Mouse (Mus musculus) MEL (cell line): Measurements from ENCODE around the gene Ugt1a10. TPM values are rescaled to one million over a fixed set of nuclear protein-coding genes. Genes with fewer than 3 reads are reported as not detected.
"Not testable (repeated sequence)": the region's sequence is repeated elsewhere in the genome, so short reads cannot be mapped to it uniquely, and the experiment has no call there.

Experiments used
- DNase-seq: peaks from one replicate; pipeline ENCODE4 v3.0.0; 2011; ENCODE audit warnings: low read depth, low spot score
- H3K27ac ChIP-seq: 2 replicates; pipeline ENCODE4 v1.5.1; 2012; ENCODE audit warnings: low read depth, mild to moderate bottlenecking, control low read depth, low read length, moderate library complexity; ENCODE audit not compliant: control insufficient read depth
- H3K27me3 ChIP-seq, 2 experiments: fragments of 150-350 bp in 1 of 2; sonication (generic) in 1 of 2; 2 replicates each; pipeline ENCODE4 v1.6.1; 2012; ENCODE audit warnings: low read length in 2 of 2, mild to moderate bottlenecking in 2 of 2, improper control_type of control experiment in 1 of 2, moderate library complexity in 1 of 2; ENCODE audit not compliant: insufficient read depth in 2 of 2, control insufficient read depth in 1 of 2
- H3K36me3 ChIP-seq, 2 experiments: 2 replicates each; pipeline ENCODE4 v1.6.1; 2012 to 2014; ENCODE audit warnings: low read length in 2 of 2, improper control_type of control experiment in 1 of 2, inconsistent platforms in 1 of 2, mild to moderate bottlenecking in 1 of 2; ENCODE audit not compliant: insufficient read depth in 2 of 2, control insufficient read depth in 1 of 2
- H3K4me1 ChIP-seq, 2 experiments: fragments of 150-350 bp in 1 of 2; sonication (generic) in 1 of 2; 2 replicates each; pipeline ENCODE4 v1.6.1; 2012; ENCODE audit warnings: low read length in 2 of 2, improper control_type of control experiment in 1 of 2, mild to moderate bottlenecking in 1 of 2; ENCODE audit not compliant: insufficient read depth in 2 of 2, control insufficient read depth in 1 of 2
- H3K4me3 ChIP-seq, 2 experiments: fragments of 150-350 bp in 1 of 2; sonication (generic) in 1 of 2; 2 replicates each; pipeline ENCODE4 v1.5.1; 2012; ENCODE audit warnings: low read depth in 2 of 2, low read length in 2 of 2, mild to moderate bottlenecking in 2 of 2, moderate library complexity in 2 of 2, control low read depth in 1 of 2, improper control_type of control experiment in 1 of 2; ENCODE audit not compliant: control insufficient read depth in 1 of 2, insufficient read depth in 1 of 2
- H3K79me2 ChIP-seq: 2 replicates; pipeline ENCODE4 v1.6.1; 2012; ENCODE audit warnings: mild to moderate bottlenecking, low read length, moderate library complexity; ENCODE audit not compliant: control insufficient read depth, poor library complexity, insufficient read depth
- H3K9ac ChIP-seq: 2 replicates; pipeline ENCODE4 v1.6.1; 2012; ENCODE audit warnings: low read depth, mild to moderate bottlenecking, control low read depth, low read length, moderate library complexity; ENCODE audit not compliant: control insufficient read depth, poor library complexity, severe bottlenecking
- H3K9me3 ChIP-seq: fragments of 150-350 bp; sonication (generic); replicated peaks from 2 replicates; pipeline ENCODE4 v1.6.1; 2012; ENCODE audit warnings: mild to moderate bottlenecking, low read length, improper control_type of control experiment, moderate library complexity; ENCODE audit not compliant: insufficient read depth
- E2F4 ChIP-seq: IDR thresholded peaks from 2 replicates; pipeline ENCODE4 v1.6.1; 2011; ENCODE audit warnings: low read depth, low read length, improper control_type of control experiment, borderline replicate concordance
- ELF1 ChIP-seq: IDR thresholded peaks from 2 replicates; pipeline ENCODE4 v1.6.1; 2014; ENCODE audit warnings: low read depth, mild to moderate bottlenecking, inconsistent platforms, low read length, improper control_type of control experiment, moderate library complexity
- ETS1 ChIP-seq: IDR thresholded peaks from 2 replicates; pipeline ENCODE4 v1.6.1; 2012; ENCODE audit warnings: low read depth, mild to moderate bottlenecking, inconsistent platforms, low read length, improper control_type of control experiment, moderate library complexity
- HCFC1 ChIP-seq: IDR thresholded peaks from 2 replicates; pipeline ENCODE4 v1.6.1; 2012; ENCODE audit warnings: low read depth, mild to moderate bottlenecking, inconsistent platforms, low read length, improper control_type of control experiment, moderate library complexity
- JUND ChIP-seq: IDR thresholded peaks from 2 replicates; pipeline ENCODE4 v1.6.1; 2011; ENCODE audit warnings: low read depth, mild to moderate bottlenecking, improper control_type of control experiment, low read length
- KAT2A ChIP-seq: conservative IDR thresholded peaks from 2 replicates; pipeline ENCODE4 v1.6.1; 2012; ENCODE audit warnings: low read depth, low read length, improper control_type of control experiment, inconsistent platforms
- MAFK ChIP-seq: IDR thresholded peaks from 2 replicates; pipeline ENCODE4 v1.6.1; 2011; ENCODE audit warnings: low read depth, mild to moderate bottlenecking, low read length, improper control_type of control experiment, borderline replicate concordance
- MAZ ChIP-seq: IDR thresholded peaks from 2 replicates; pipeline ENCODE4 v1.6.1; 2012; ENCODE audit warnings: low read depth, mild to moderate bottlenecking, inconsistent platforms, low read length, improper control_type of control experiment
- MXI1 ChIP-seq: IDR thresholded peaks from 2 replicates; pipeline ENCODE4 v1.6.1; 2011; ENCODE audit warnings: mild to moderate bottlenecking, low read depth, low read length, improper control_type of control experiment
- POLR2A ChIP-seq, 2 experiments: IDR thresholded peaks; 2 replicates each; pipeline ENCODE4 v1.6.1; 2011 to 2012; ENCODE audit warnings: low read length in 2 of 2, mild to moderate bottlenecking in 2 of 2, control low read depth in 1 of 2, improper control_type of control experiment in 1 of 2, low read depth in 1 of 2, moderate library complexity in 1 of 2; ENCODE audit not compliant: control insufficient read depth in 1 of 2, insufficient read depth in 1 of 2, poor library complexity in 1 of 2
- RAD21 ChIP-seq: IDR thresholded peaks from 2 replicates; pipeline ENCODE4 v1.6.1; 2011; ENCODE audit warnings: mild to moderate bottlenecking, low read depth, low read length, improper control_type of control experiment
- SIN3A ChIP-seq: IDR thresholded peaks from 2 replicates; pipeline ENCODE4 v1.6.1; 2012; ENCODE audit warnings: low read length, improper control_type of control experiment, inconsistent platforms
- SMC3 ChIP-seq: IDR thresholded peaks from 2 replicates; pipeline ENCODE4 v1.6.1; 2011; ENCODE audit warnings: low read depth, low read length, improper control_type of control experiment
- TBP ChIP-seq: IDR thresholded peaks from 2 replicates; pipeline ENCODE4 v1.8.0; 2011; ENCODE audit warnings: low read depth, low read length, improper control_type of control experiment
- TCF12 ChIP-seq: IDR thresholded peaks from 2 replicates; pipeline ENCODE4 v1.6.1; 2014; ENCODE audit warnings: low read depth, mild to moderate bottlenecking, inconsistent platforms, low read length, improper control_type of control experiment, moderate library complexity
- USF2 ChIP-seq, 2 experiments: IDR thresholded peaks; 2 replicates each; pipeline ENCODE4 v1.6.1; 2011 to 2012; ENCODE audit warnings: improper control_type of control experiment in 2 of 2, low read length in 2 of 2, borderline replicate concordance in 1 of 2, inconsistent platforms in 1 of 2, low read depth in 1 of 2, mild to moderate bottlenecking in 1 of 2; ENCODE audit not compliant: insufficient read depth in 1 of 2
- ZC3H11A ChIP-seq: IDR thresholded peaks from 2 replicates; pipeline ENCODE4 v1.6.1; 2012; ENCODE audit warnings: low read depth, mild to moderate bottlenecking, inconsistent platforms, low read length, improper control_type of control experiment
- ZKSCAN1 ChIP-seq: IDR thresholded peaks from 2 replicates; pipeline ENCODE4 v1.6.1; 2012; ENCODE audit warnings: low read depth, mild to moderate bottlenecking, inconsistent platforms, low read length, improper control_type of control experiment, moderate library complexity
- ZNF384 ChIP-seq: IDR thresholded peaks from 2 replicates; pipeline ENCODE4 v1.6.1; 2012; ENCODE audit warnings: low read depth, mild to moderate bottlenecking, inconsistent platforms, low read length, improper control_type of control experiment
- polyA plus RNA-seq, 2 experiments: library from polyadenylated mRNA; stranded (reverse) in 1 of 2; unstranded in 1 of 2; fragments of >175 nt in 1 of 2; fragments of >200 nt in 1 of 2; gene quantifications; 2 replicates each; pipeline versions ENCODE4 v1.2.1 to v1.2.4; 2012; ENCODE audit warnings: low replicate concordance in 2 of 2, low read depth in 1 of 2; ENCODE audit not compliant: insufficient read length in 2 of 2, insufficient read depth in 1 of 2, missing spikeins in 1 of 2
- total RNA-seq: library from RNA; depleted of rRNA; stranded (reverse); fragments of 300-350 nt; gene quantifications from 2 replicates; pipeline ENCODE4 v1.2.3, GENCODE M21; 2012

The Ugt1a10 gene
- total and polyA plus RNA-seq, 3 experiments: not detected

- H3K79me2 ChIP-seq, H3K4me3 ChIP-seq, H3K9me3 ChIP-seq, H3K4me1 ChIP-seq, DNase-seq, H3K27ac ChIP-seq, H3K27me3 ChIP-seq, H3K36me3 ChIP-seq, H3K9ac ChIP-seq: not testable (repeated sequence)
Measured at GRCm38 (mm10) chr1:88066472-88067102, 11.4 kb downstream of the Ugt1a10 start.

- no peak for DNase-seq
- no peak within 1 kb of the TSS for H3K9ac ChIP-seq
- TF ChIP-seq MAZ (no peak), SIN3A (no peak)
- no peak within 1 kb of the TSS for H3K4me3 ChIP-seq
- no peaks in the 10 kb centered on the region for H3K9me3 ChIP-seq
- H3K4me1 ChIP-seq: no peaks in the 10 kb centered on the region
- no peaks in the 10 kb centered on the region for H3K79me2 ChIP-seq
- H3K27me3 ChIP-seq: peaks cover 0 to 1% of the 10 kb centered on the region in 2 experiments; a peak in 1 of 4 replicates
- no peak within 1 kb of the TSS for H3K27ac ChIP-seq
- H3K36me3 ChIP-seq: no peaks in the 10 kb centered on the region
Measured at GRCm38 (mm10) chr1:88070495-88070894, 15.3 kb downstream of the Ugt1a10 start, which contains the start of gene Ugt1a9. Ugt1a9 (plus strand) TSS chr1:88070800.

GRCm38 (mm10) chr1:88070902-88071301 lies 15.7 kb downstream of the Ugt1a10 start:
- H3K79me2 ChIP-seq: no peaks in the 10 kb centered on the region

GRCm38 (mm10) chr1:88074471-88074870 lies 19.3 kb downstream of the Ugt1a10 start:
- Histone ChIP-seq H3K36me3 (no peaks in the 10 kb centered on the region), H3K9me3 (no peaks in the 10 kb centered on the region), H3K27ac (no peak overlapping the region), H3K4me1 (no peaks in the 10 kb centered on the region), H3K4me3 (no peak overlapping the region), H3K27me3 (peaks cover 0 to 1% of the 10 kb centered on the region in 2 experiments; a peak in 1 of 4 replicates), H3K79me2 (no peaks in the 10 kb centered on the region), H3K9ac (no peak overlapping the region)
- no peak for TF ChIP-seq TBP
- no peak for TF ChIP-seq MAZ
- no peak for TF ChIP-seq USF2 (IDR thresholded peaks at IDR 0.05; ENCODE audit: borderline replicate concordance in 1 of 2, insufficient read depth in 1 of 2, low read depth in 1 of 2, low read length in 2 of 2)
- TF ChIP-seq RAD21: no peak
- no peak for TF ChIP-seq JUND
- TF ChIP-seq MXI1: no peak
- no peak for TF ChIP-seq HCFC1
- TF ChIP-seq TCF12: no peak
- no peak for TF ChIP-seq ZKSCAN1
- TF ChIP-seq SIN3A: no peak
- TF ChIP-seq ZC3H11A: no peak
- no peak for TF ChIP-seq MAFK
- no peak for DNase-seq

More at GRCm38 (mm10) chr1:88070902-88071301, 15.7 kb downstream of the Ugt1a10 start:
- Histone ChIP-seq H3K9me3 (no peaks in the 10 kb centered on the region), H3K4me1 (no peaks in the 10 kb centered on the region), H3K36me3 (no peaks in the 10 kb centered on the region), H3K27ac (no peak overlapping the region), H3K27me3 (peaks cover 0 to 1% of the 10 kb centered on the region in 2 experiments; a peak in 1 of 4 replicates), H3K9ac (no peak overlapping the region)
- no peak for TF ChIP-seq KAT2A
- TF ChIP-seq ETS1: no peak
- no peak for TF ChIP-seq SIN3A
- no peak for TF ChIP-seq ZNF384
- no peak for TF ChIP-seq TCF12
- no peak for TF ChIP-seq TBP
- TF ChIP-seq USF2 (IDR thresholded peaks at IDR 0.05; ENCODE audit: borderline replicate concordance in 1 of 2, insufficient read depth in 1 of 2, low read depth in 1 of 2, low read length in 2 of 2): no peak
- no peak for TF ChIP-seq E2F4
- no peak for TF ChIP-seq SMC3
- no peak for TF ChIP-seq ELF1
- no peak for TF ChIP-seq POLR2A (IDR thresholded peaks at IDR 0.05; ENCODE audit: control insufficient read depth in 1 of 2, insufficient read depth in 1 of 2, low read depth in 1 of 2, low read length in 2 of 2, poor library complexity in 1 of 2)
- TF ChIP-seq, all 39 proteins: peak for 0
- DNase-seq: no peak
- H3K4me3 ChIP-seq: no peak overlapping the region
